Mouse (Mus musculus) gastrocnemius, adult 8-10 months (tissue): ENCODE measurements at regions not wholly inside any gene's neighbourhood (a gene's known extent, or its start where the extent isn't known, plus 50 kb on each side); places are given as distances from the start of the nearest gene placed in this dataset.
"Not testable (repeated sequence)": the region's sequence is repeated elsewhere in the genome, so short reads cannot be mapped to it uniquely, and the experiment has no call there.

Experiments used
- DNase-seq, 2 experiments: peaks; one replicate each; pipeline ENCODE4 v3.0.0; 2022; ENCODE audit warnings: low spot score in 2 of 2

DNA sequence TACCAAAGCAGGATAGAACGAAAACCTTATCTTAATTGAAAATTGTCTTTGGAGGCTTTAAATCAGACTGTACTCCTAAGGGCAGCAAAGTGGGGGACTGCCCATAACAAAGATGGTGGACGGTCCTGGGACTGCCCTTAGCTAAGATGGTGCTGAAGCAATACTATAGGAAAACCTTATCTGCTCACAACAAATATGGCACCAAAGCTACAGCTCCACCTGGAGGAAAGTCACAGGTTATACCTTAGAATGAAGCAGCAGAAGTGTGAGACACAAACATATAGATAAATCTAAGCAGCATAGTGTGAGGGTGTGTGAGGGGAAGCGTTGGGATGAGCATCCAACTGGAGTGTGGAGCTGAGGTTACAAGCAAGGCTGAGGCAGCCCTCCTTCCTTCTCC, 368.5 kb downstream of the Ets1 start:
- DNase-seq, result no peak

DNA sequence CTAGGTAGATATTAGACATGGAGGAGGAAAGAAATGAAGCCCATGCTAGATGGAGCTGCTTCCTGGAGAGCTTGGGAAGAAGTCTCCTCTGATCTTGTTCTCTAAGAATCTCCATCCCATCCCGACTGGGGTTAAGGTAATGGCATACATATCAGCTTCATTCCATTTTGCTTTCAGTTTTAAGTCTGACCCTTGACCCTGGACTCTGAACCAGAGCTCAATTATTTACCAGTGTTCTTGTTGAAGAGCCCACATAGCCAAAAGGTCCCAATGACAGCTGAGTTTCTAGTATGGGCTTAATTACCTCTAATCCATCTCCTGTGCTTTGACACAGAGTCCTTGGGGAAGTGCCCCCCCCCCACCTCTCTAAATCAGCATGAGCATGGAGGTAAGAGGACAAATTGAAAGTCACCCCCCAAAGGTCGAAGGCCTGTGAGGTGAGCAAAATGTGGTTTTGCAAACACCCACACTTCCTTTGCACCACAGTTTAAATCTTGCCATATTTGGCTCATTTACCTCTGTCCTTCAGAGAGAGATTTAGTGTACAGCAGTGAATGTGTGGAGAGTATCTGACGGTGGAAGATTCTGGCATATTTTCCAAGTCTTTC, 371.5 kb downstream of the Ets1 start:
- no peak for DNase-seq

- no peak for DNase-seq
These were observed 375.2 kb downstream of the Ets1 start for GRCm38 (mm10) chr9:33011241-33011640.

- no peak for DNase-seq
These were observed 399.4 kb downstream of the Ets1 start for GRCm38 (mm10) chr9:33035401-33035800.

DNA sequence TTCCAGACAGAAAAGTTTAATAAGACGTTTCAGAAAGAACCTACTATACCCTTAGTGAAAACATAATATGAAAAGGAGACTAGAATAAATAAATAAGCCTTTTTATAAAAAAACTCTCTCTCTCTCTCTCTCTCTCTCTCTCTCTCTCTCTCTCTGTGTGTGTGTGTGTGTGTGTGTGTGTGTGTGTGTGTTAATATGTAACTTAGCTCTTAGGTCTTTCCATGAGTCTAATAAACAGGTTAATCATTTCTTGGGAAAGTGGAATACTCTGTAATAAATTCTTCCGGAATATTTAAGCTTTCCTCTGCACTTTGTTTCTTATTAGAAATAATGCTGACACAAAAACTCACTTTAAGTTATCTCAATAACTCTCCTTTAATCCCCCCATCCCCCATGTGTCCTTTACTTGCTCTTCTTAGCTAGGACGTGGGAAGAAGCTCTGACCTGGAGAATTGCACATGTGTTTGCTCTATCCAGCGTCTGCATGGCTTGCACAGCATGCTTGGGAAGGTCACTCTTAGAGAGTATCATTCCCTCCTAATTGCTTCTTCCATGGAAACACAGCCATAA, 403.3 kb downstream of the Ets1 start:
- DNase-seq, result no peak

DNA sequence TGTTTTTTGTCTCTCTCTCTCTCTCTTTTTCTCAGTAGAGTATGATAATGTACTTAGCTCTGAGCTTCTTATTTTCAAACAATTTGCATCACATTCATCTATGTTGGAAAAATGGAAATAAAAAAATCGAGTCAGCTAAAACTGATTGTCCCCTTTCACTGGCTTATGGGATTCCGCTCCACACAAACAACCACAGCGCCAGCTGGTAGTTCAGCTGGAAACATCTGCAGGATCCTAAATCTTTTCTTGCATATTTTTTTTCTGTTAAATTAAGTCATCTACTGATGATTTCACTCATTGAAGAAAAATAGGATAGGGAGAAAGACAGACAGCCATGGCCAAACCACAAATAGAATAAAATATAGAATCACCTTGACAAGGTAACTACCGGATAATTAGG, 414.8 kb downstream of the Ets1 start:
- DNase-seq, result no peak

DNA sequence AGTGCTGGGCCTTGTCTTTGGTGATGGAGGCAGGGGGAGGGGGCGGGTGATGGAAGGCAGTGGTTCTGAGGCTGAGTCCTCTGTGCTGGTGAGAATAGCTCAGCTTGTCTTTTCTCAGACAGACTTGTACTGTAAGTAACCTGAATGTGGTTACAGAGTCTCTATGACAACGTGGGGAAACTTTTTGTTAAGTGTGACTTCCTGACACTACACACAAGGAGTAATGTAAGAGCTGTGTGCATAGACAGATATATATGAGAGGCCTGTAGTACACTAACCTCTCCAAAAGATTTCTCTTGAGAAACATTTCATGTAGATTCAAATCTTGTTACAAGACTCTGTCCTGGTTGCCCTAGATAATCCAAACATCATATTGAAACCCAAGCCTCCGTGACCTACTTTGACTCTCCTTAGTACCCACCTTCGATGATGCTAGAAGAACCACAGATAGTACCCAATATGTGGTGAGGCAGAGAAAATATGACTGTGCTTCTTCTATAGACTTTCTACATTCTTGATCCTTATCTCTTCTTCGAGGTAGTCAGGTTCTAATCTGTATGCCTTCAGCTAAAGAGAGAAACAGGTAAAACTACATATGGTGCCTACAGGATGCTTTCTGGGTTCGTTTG, 424.7 kb downstream of the Ets1 start:
- DNase-seq, result no peak

- DNase-seq, result peak; percentile 10 to 14
These were observed 426.5 kb downstream of the Ets1 start for GRCm38 (mm10) chr9:33062476-33062875.

DNA sequence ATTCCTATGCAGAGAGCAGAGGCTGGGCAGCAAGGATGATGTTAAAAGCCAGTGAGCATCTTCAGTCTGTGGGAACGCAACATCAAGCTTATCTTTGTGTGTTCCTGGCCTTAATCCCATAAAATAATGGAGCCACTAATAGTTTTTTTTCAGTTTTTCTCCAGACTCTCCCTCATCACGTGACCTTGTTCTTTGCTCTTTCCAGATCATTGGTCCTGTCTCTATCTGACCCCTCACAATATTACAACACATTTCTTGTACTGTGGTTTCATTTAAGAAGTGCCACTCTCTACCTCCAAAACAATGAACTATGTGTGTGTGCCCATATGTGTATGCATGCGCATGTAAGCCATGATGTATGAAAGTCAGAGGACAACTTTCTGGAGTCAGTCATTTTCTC, 429.3 kb downstream of the Ets1 start:
- DNase-seq, result no peak

- no peak for DNase-seq
These were observed 431.5 kb downstream of the Ets1 start for GRCm38 (mm10) chr9:33067521-33067920.

GRCm38 (mm10) chr9:33070116-33070515, 434.1 kb downstream of the Ets1 start:
- DNase-seq, result no peak

- DNase-seq, result no peak
These were observed 444.2 kb downstream of the Ets1 start for GRCm38 (mm10) chr9:33080271-33080670.

DNA sequence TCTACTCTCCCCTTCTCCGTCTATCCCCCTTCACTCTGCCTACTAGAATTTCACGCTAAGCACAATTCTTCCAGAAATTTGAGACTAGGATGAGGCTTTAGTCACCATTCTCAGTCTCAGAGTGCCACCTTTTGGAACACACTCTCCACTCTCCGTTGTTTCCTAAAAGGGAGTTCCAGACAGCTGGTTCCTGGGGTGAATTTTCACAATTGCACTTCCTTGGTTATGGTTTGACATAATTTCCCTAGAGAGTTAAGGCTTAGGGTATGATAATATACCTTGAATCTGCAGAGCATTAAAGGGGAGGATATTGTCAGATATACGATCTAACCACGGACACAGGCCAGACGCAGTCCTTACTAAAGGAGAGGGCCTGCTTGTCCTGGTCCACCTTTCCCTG, 444.8 kb downstream of the Ets1 start:
- no peak for DNase-seq

GRCm38 (mm10) chr9:33089977-33090376, 454.0 kb downstream of the Ets1 start:
- no peak for DNase-seq

GRCm38 (mm10) chr9:33091664-33092063, 455.6 kb downstream of the Ets1 start:
- no peak for DNase-seq

- peak; percentile 7 to 28 for DNase-seq
These were observed 459.6 kb downstream of the Ets1 start for GRCm38 (mm10) chr9:33095654-33096053.

GRCm38 (mm10) chr9:33101206-33101605, 465.2 kb downstream of the Ets1 start:
- DNase-seq, result no peak

- DNase-seq, result no peak
These were observed 468.6 kb downstream of the Ets1 start for GRCm38 (mm10) chr9:33104623-33105074.

- no peak for DNase-seq
These were observed 487.8 kb downstream of the Ets1 start for GRCm38 (mm10) chr9:33123841-33124240.

DNA sequence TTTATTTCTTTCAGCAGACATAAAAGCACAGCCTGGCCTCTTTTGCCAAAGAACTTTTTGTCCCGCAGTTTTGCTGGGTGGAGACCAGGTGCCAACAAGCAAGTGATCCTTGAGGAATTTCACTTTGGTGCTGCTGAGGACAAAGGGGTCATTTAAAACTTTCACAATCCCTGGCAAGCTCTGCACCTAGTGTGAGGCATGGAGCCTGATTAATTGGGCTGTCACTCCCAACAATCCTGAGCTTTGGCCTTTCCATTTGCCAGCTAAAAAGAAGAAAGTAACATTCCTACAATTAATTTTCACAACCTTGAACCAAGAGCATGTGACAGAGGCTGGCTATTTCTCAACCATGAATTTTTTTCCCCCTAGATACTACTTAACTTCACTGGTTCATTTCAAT, 516.2 kb downstream of the Ets1 start:
- peak in 1 of 2 experiments; percentile 3 for DNase-seq

- DNase-seq, result no peak
These were observed 532.1 kb downstream of the Ets1 start for GRCm38 (mm10) chr9:33168159-33168558.

- not testable (repeated sequence) for DNase-seq
These were observed 533.1 kb downstream of the Ets1 start for GRCm38 (mm10) chr9:33169093-33169492.

DNA sequence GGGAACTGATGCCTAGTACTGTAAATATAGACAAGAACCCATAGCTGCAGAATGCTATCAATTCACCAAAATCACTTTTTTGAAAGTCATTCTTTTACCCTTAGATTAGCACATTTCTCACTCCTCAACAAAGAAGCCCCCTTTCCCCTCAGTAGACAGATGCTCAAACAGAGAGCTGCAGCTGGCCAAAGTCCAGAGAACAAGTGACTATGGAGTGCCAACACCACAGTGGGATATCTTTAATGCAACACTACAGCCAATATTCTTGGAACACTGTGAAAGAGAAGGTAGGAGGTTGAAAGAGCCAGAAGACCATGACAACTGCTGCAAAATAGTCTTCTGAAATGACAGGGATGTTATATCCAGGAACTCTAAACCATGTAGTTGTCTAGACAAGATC, 544.0 kb downstream of the Ets1 start:
- no peak for DNase-seq
